Mouse (Mus musculus) limb, embryonic 14.5 days (tissue): ENCODE measurements around the gene Iqgap1. TPM values are rescaled to one million over a fixed set of nuclear protein-coding genes. Genes with fewer than 3 reads are reported as not detected.
"Not testable (repeated sequence)": the region's sequence is repeated elsewhere in the genome, so short reads cannot be mapped to it uniquely, and the experiment has no call there.

Source experiments
- ATAC-seq: fragments of 200-750 bp; cut with Nextera tagmentation; 2 replicates; pipeline ENCODE4 v1.8.0; 2017; ENCODE audit warnings: low read depth, moderate number of reproducible peaks, moderate TSS enrichment; ENCODE audit not compliant: low FRiP score
- DNase-seq: peaks from one replicate; pipeline ENCODE4 v3.0.0-alpha.2; 2015; ENCODE audit warnings: low spot score
- H3K27ac ChIP-seq: fragments of 300-500 bp; sonication (generic); replicated peaks from 2 replicates; pipeline ENCODE4 v1.5.1; 2014; ENCODE audit warnings: low read depth, mild to moderate bottlenecking, low read length, moderate library complexity, mixed read lengths
- H3K27me3 ChIP-seq: fragments of 300-500 bp; sonication (generic); 2 replicates; pipeline ENCODE4 v1.6.1; 2014; ENCODE audit warnings: low read length, mixed read lengths; ENCODE audit not compliant: control insufficient read depth, insufficient read depth
- H3K36me3 ChIP-seq: fragments of 300-500 bp; sonication (generic); 2 replicates; pipeline ENCODE4 v1.6.1; 2014; ENCODE audit warnings: mild to moderate bottlenecking, low read length, moderate library complexity, mixed read lengths; ENCODE audit not compliant: control insufficient read depth, insufficient read depth
- H3K4me1 ChIP-seq: fragments of 300-500 bp; sonication (generic); 2 replicates; pipeline ENCODE4 v1.6.1; 2014; ENCODE audit warnings: antibody characterized with exemption, low read length, mixed read lengths; ENCODE audit not compliant: control insufficient read depth, insufficient read depth
- H3K4me2 ChIP-seq: fragments of 300-500 bp; sonication (generic); replicated peaks from 2 replicates; pipeline ENCODE4 v1.6.1; 2014; ENCODE audit warnings: low read depth, mild to moderate bottlenecking, low read length, moderate library complexity; ENCODE audit not compliant: severe bottlenecking
- H3K4me3 ChIP-seq: fragments of 300-500 bp; sonication (generic); replicated peaks from 2 replicates; pipeline ENCODE4 v1.5.1; 2014; ENCODE audit warnings: low read length
- H3K9ac ChIP-seq: fragments of 300-500 bp; sonication (generic); 2 replicates; pipeline ENCODE4 v1.6.1; 2014; ENCODE audit warnings: mild to moderate bottlenecking, low read depth, low read length, moderate library complexity; ENCODE audit not compliant: severe bottlenecking
- H3K9me3 ChIP-seq: fragments of 300-500 bp; sonication (generic); 2 replicates; pipeline ENCODE4 v1.6.1; 2016; ENCODE audit warnings: low read length; ENCODE audit not compliant: control insufficient read depth
- POLR2A ChIP-seq: fragments of 200-500 bp; IDR thresholded peaks from 2 replicates; pipeline ENCODE4 v1.8.0; 2012; ENCODE audit warnings: inconsistent platforms, mild to moderate bottlenecking, moderate library complexity, borderline replicate concordance; ENCODE audit not compliant: insufficient read depth, insufficient read length; ENCODE audit errors: extremely low read depth
- whole genome bisulfite sequencing: fragments of 180-500 bp; shearing (Covaris S2); extraction: QIAGEN DNeasy Blood & Tissue Kit; methylation state at CpG from one replicate; pipeline ENCODE4 v1.1.7; 2014; 5-methylcytosine and 5-hydroxymethylcytosine counted together
- polyA plus RNA-seq, 2 experiments: library from polyadenylated mRNA; depleted of rRNA in 1 of 2; stranded (reverse) in 1 of 2; unstranded in 1 of 2; fragments of >200 nt; fragmentation: Nextera tagmentation in 1 of 2; extraction: Ambion mirVana in 1 of 2; gene quantifications; 2 replicates each; pipeline versions ENCODE4 v1.2.1 to v1.2.3; 2012 to 2014

Iqgap1 gene
- polyA plus RNA-seq, 2 experiments: 43.9 to 93.2 TPM

GRCm38 (mm10) chr7:80749624-80750023 lies 76.2 kb downstream of the Iqgap1 start:
- Histone ChIP-seq H3K9me3 (no peaks in the 10 kb centered on the region), H3K27me3 (no peaks in the 10 kb centered on the region), H3K27ac (no peak overlapping the region), H3K36me3 (peaks cover 60% of the 10 kb centered on the region), H3K4me3 (no peak overlapping the region), H3K4me2 (no peak overlapping the region), H3K9ac (no peak overlapping the region), H3K4me1 (peaks cover 16% of the 10 kb centered on the region)
- DNase-seq: no peak
- TF ChIP-seq POLR2A: no peak
- ATAC-seq: no peak
- 42% methylated on average over 6 of the region's 6 CpGs for WGBS

- H3K4me3 ChIP-seq, H3K27me3 ChIP-seq, ATAC-seq, H3K9me3 ChIP-seq, H3K27ac ChIP-seq, DNase-seq, H3K9ac ChIP-seq, H3K4me2 ChIP-seq: not testable (repeated sequence)
- WGBS: 93% methylated on average over 10 of the region's 10 CpGs
- H3K4me1 ChIP-seq: peaks cover 16% of the 10 kb centered on the region
- peaks cover 61% of the 10 kb centered on the region for H3K36me3 ChIP-seq
Observed at GRCm38 (mm10) chr7:80749109-80749508, 76.7 kb downstream of the Iqgap1 start.

GRCm38 (mm10) chr7:80747371-80747770 lies 78.4 kb downstream of the Iqgap1 start:
- ATAC-seq (no peak), DNase-seq (no peak)
- peaks cover 59% of the 10 kb centered on the region for H3K36me3 ChIP-seq
- no peaks in the 10 kb centered on the region for H3K9me3 ChIP-seq
- H3K27me3 ChIP-seq: no peaks in the 10 kb centered on the region
- no peak overlapping the region for H3K4me3 ChIP-seq
- WGBS: 76% methylated on average over 7 of the region's 7 CpGs
- TF ChIP-seq POLR2A: no peak
- H3K4me1 ChIP-seq: peaks cover 16% of the 10 kb centered on the region
- no peak overlapping the region for H3K9ac ChIP-seq
- no peak overlapping the region for H3K4me2 ChIP-seq
- no peak overlapping the region for H3K27ac ChIP-seq

- H3K36me3 ChIP-seq: peaks cover 59% of the 10 kb centered on the region
- H3K9me3 ChIP-seq: no peaks in the 10 kb centered on the region
- no peaks in the 10 kb centered on the region for H3K27me3 ChIP-seq
- H3K4me2 ChIP-seq: no peak overlapping the region
- no peak overlapping the region for H3K4me3 ChIP-seq
- H3K27ac ChIP-seq: no peak overlapping the region
- peak overlapping the region; percentile 7; the same call in 1 of the 2 replicates for H3K9ac ChIP-seq
- WGBS: 36% methylated on average over 5 of the region's 5 CpGs
- no peak for TF ChIP-seq POLR2A
- ATAC-seq (peak; percentile 78), DNase-seq (no peak)
- peaks cover 16% of the 10 kb centered on the region for H3K4me1 ChIP-seq
Observed at GRCm38 (mm10) chr7:80746166-80746761, 79.5 kb downstream of the Iqgap1 start.

- no peak overlapping the region for H3K4me2 ChIP-seq
- H3K36me3 ChIP-seq: peaks cover 59% of the 10 kb centered on the region
- ATAC-seq (no peak), DNase-seq (no peak)
- TF ChIP-seq POLR2A: no peak
- no peaks in the 10 kb centered on the region for H3K9me3 ChIP-seq
- H3K4me3 ChIP-seq: no peak overlapping the region
- 31% methylated on average over 3 of the region's 3 CpGs for WGBS
- H3K9ac ChIP-seq: no peak overlapping the region
- H3K4me1 ChIP-seq: peaks cover 16% of the 10 kb centered on the region
- peak overlapping the region; percentile 70; the same call in 1 of the 2 replicates for H3K27ac ChIP-seq
- no peaks in the 10 kb centered on the region for H3K27me3 ChIP-seq
Observed at GRCm38 (mm10) chr7:80745746-80746145, 80.0 kb downstream of the Iqgap1 start.
